Mouse (Mus musculus) liver, embryonic 13.5 days (tissue): Measurements from ENCODE around the gene Clic5. TPM values are rescaled to one million over a fixed set of nuclear protein-coding genes. Genes with fewer than 3 reads are reported as not detected.
A peak's percentile ranks its signal among the peaks of the same experiment; 100 is the strongest.
"Not testable (repeated sequence)": the region's sequence is repeated elsewhere in the genome, so short reads cannot be mapped to it uniquely, and the experiment has no call there.

ENCODE experiments used
- ATAC-seq: fragments of 200-750 bp; cut with Nextera tagmentation; 2 replicates; pipeline ENCODE4 v1.8.0; 2017; ENCODE audit warnings: low read depth, mild to moderate bottlenecking, moderate number of reproducible peaks, moderate library complexity
- DNase-seq: peaks from one replicate; pipeline ENCODE4 v3.0.0; 2022
- H3K27ac ChIP-seq: fragments of 300-500 bp; sonication (generic); 2 replicates; pipeline ENCODE4 v1.5.1; 2015; ENCODE audit warnings: moderate library complexity, mild to moderate bottlenecking, inconsistent platforms
- H3K27me3 ChIP-seq: fragments of 300-500 bp; sonication (generic); 2 replicates; pipeline ENCODE4 v1.6.1; 2015; ENCODE audit warnings: mild to moderate bottlenecking, inconsistent platforms
- H3K36me3 ChIP-seq: fragments of 300-500 bp; sonication (generic); 2 replicates; pipeline ENCODE4 v1.6.1; 2015; ENCODE audit warnings: mild to moderate bottlenecking, inconsistent platforms
- H3K4me1 ChIP-seq: fragments of 300-500 bp; sonication (generic); replicated peaks from 2 replicates; pipeline ENCODE4 v1.6.1; 2015; ENCODE audit warnings: inconsistent platforms
- H3K4me2 ChIP-seq: fragments of 300-500 bp; sonication (generic); 2 replicates; pipeline ENCODE4 v1.6.1; 2015; ENCODE audit warnings: inconsistent platforms, mild to moderate bottlenecking, moderate library complexity
- H3K4me3 ChIP-seq: fragments of 300-500 bp; sonication (generic); replicated peaks from 2 replicates; pipeline ENCODE4 v1.5.1; 2015; ENCODE audit warnings: mild to moderate bottlenecking, inconsistent platforms
- H3K9ac ChIP-seq: fragments of 300-500 bp; sonication (generic); 2 replicates; pipeline ENCODE4 v1.6.1; 2015; ENCODE audit warnings: mild to moderate bottlenecking, inconsistent platforms
- H3K9me3 ChIP-seq: fragments of 300-500 bp; sonication (generic); replicated peaks from 2 replicates; pipeline ENCODE4 v1.6.1; 2016; ENCODE audit warnings: inconsistent platforms
- WGBS: fragments of 180-500 bp; shearing (Covaris S2); methylation state at CpG from one replicate; pipeline ENCODE4 v1.1.7; 2015; ENCODE audit not compliant: insufficient replicate concordance; 5-methylcytosine and 5-hydroxymethylcytosine counted together
- polyA plus RNA-seq: library from polyadenylated mRNA; unstranded; fragments of >200 nt; fragmentation: Nextera tagmentation; extraction: Ambion mirVana; gene quantifications from 2 replicates; pipeline ENCODE4 v1.2.1, GENCODE M21; 2015

Gene Clic5
- polyA plus RNA-seq, 1 experiment from 2014 or later = 0.30 TPM

GRCm38 (mm10) chr17:44165730-44166347 is 22.5 kb upstream of the Clic5 start:
- H3K9ac ChIP-seq = no peak overlapping the region
- no peaks in the 10 kb centered on the region for H3K9me3 ChIP-seq
- 62% methylated on average over 11 of the region's 11 CpGs for WGBS
- H3K27me3 ChIP-seq = no peaks in the 10 kb centered on the region
- no peaks in the 10 kb centered on the region for H3K4me1 ChIP-seq
- H3K4me3 ChIP-seq = no peak overlapping the region
- no peak for ATAC-seq
- H3K4me2 ChIP-seq = no peak overlapping the region
- DNase-seq = no peak
- H3K36me3 ChIP-seq = no peaks in the 10 kb centered on the region
- H3K27ac ChIP-seq = no peak overlapping the region

- ATAC-seq = no peak
- no peaks in the 10 kb centered on the region for H3K9me3 ChIP-seq
These were observed 18.7 kb upstream of the Clic5 start for GRCm38 (mm10) chr17:44169676-44170075.

GRCm38 (mm10) chr17:44170316-44170715 is 18.1 kb upstream of the Clic5 start:
- no peaks in the 10 kb centered on the region for H3K9me3 ChIP-seq
- H3K36me3 ChIP-seq = no peaks in the 10 kb centered on the region
- H3K4me1 ChIP-seq = no peaks in the 10 kb centered on the region
- WGBS = 65% methylated on average over 3 of the region's 3 CpGs
- DNase-seq (no peak), ATAC-seq (no peak)
- no peaks in the 10 kb centered on the region for H3K27me3 ChIP-seq
- H3K4me3 ChIP-seq = no peak overlapping the region
- no peak overlapping the region for H3K27ac ChIP-seq
- H3K4me2 ChIP-seq = no peak overlapping the region
- H3K9ac ChIP-seq = no peak overlapping the region

More at GRCm38 (mm10) chr17:44169676-44170075, 18.7 kb upstream of the Clic5 start:
- no peaks in the 10 kb centered on the region for H3K4me1 ChIP-seq
- H3K27ac ChIP-seq = no peak overlapping the region
- H3K27me3 ChIP-seq = no peaks in the 10 kb centered on the region
- H3K4me2 ChIP-seq = no peak overlapping the region
- WGBS = 76% methylated on average over 4 of the region's 4 CpGs
- H3K4me3 ChIP-seq = no peak overlapping the region
- no peak overlapping the region for H3K9ac ChIP-seq
- no peak for DNase-seq
- no peaks in the 10 kb centered on the region for H3K36me3 ChIP-seq

- H3K4me3 ChIP-seq = no peak overlapping the region
- H3K36me3 ChIP-seq = no peaks in the 10 kb centered on the region
- ATAC-seq = no peak
- no peak for DNase-seq
- 39% methylated on average over 3 of the region's 3 CpGs for WGBS
- no peak overlapping the region for H3K27ac ChIP-seq
- H3K9ac ChIP-seq = no peak overlapping the region
- H3K27me3 ChIP-seq = no peaks in the 10 kb centered on the region
- H3K9me3 ChIP-seq = no peaks in the 10 kb centered on the region
- no peaks in the 10 kb centered on the region for H3K4me1 ChIP-seq
- H3K4me2 ChIP-seq = no peak overlapping the region
These were observed 16.5 kb upstream of the Clic5 start for GRCm38 (mm10) chr17:44171930-44172329.

- 44% methylated on average over 2 of the region's 2 CpGs for WGBS
- Histone ChIP-seq H3K9ac (no peak overlapping the region), H3K4me3 (no peak overlapping the region), H3K27me3 (no peaks in the 10 kb centered on the region), H3K4me1 (no peaks in the 10 kb centered on the region), H3K27ac (no peak overlapping the region), H3K4me2 (no peak overlapping the region), H3K9me3 (no peaks in the 10 kb centered on the region), H3K36me3 (no peaks in the 10 kb centered on the region)
- DNase-seq (no peak), ATAC-seq (no peak)
These were observed 15.0 kb upstream of the Clic5 start for GRCm38 (mm10) chr17:44173341-44173740.

- WGBS = 75% methylated on average over 3 of the region's 3 CpGs
- no peak for ATAC-seq
- H3K27me3 ChIP-seq = no peaks in the 10 kb centered on the region
- DNase-seq = no peak
- no peak overlapping the region for H3K4me2 ChIP-seq
- H3K36me3 ChIP-seq = no peaks in the 10 kb centered on the region
- no peak overlapping the region for H3K27ac ChIP-seq
- H3K9ac ChIP-seq = no peak overlapping the region
- H3K4me3 ChIP-seq = no peak overlapping the region
- H3K4me1 ChIP-seq = no peaks in the 10 kb centered on the region
- H3K9me3 ChIP-seq = no peaks in the 10 kb centered on the region
These were observed 11.1 kb upstream of the Clic5 start for GRCm38 (mm10) chr17:44177291-44177690.

- Histone ChIP-seq H3K9me3 (no peaks in the 10 kb centered on the region), H3K27ac (no peak overlapping the region), H3K4me2 (no peak overlapping the region), H3K4me3 (no peak overlapping the region), H3K36me3 (no peaks in the 10 kb centered on the region), H3K27me3 (no peaks in the 10 kb centered on the region), H3K9ac (no peak overlapping the region), H3K4me1 (no peaks in the 10 kb centered on the region)
- ATAC-seq (no peak), DNase-seq (no peak)
- 51% methylated on average over 8 of the region's 8 CpGs for WGBS
These were observed 7.0 kb upstream of the Clic5 start for GRCm38 (mm10) chr17:44181346-44181745.

GRCm38 (mm10) chr17:44186871-44187270 is 1.5 kb upstream of the Clic5 start:
- DNase-seq (no peak), ATAC-seq (no peak)
- Histone ChIP-seq H3K9me3 (no peaks in the 10 kb centered on the region), H3K9ac (no peak overlapping the region), H3K36me3 (no peaks in the 10 kb centered on the region), H3K4me2 (no peak overlapping the region), H3K27ac (no peak overlapping the region), H3K4me1 (peaks cover 16% of the 10 kb centered on the region), H3K4me3 (no peak overlapping the region), H3K27me3 (peaks cover 13% of the 10 kb centered on the region)
- 61% methylated on average over 3 of the region's 3 CpGs for WGBS

- not testable (repeated sequence) for H3K9ac ChIP-seq, H3K4me3 ChIP-seq, H3K4me2 ChIP-seq, ATAC-seq, H3K9me3 ChIP-seq, DNase-seq, H3K36me3 ChIP-seq, H3K27ac ChIP-seq
- Histone ChIP-seq H3K27me3 (peaks cover 13% of the 10 kb centered on the region), H3K4me1 (peaks cover 16% of the 10 kb centered on the region)
These were observed 847 bp upstream of the Clic5 start for GRCm38 (mm10) chr17:44187537-44187936.

GRCm38 (mm10) chr17:44188769-44189145 is 373 bp downstream of the Clic5 start:
- no peak overlapping the region for H3K27ac ChIP-seq
- WGBS = under 1% methylated on average over 24 of the region's 24 CpGs
- no peak for DNase-seq

GRCm38 (mm10) chr17:44189696-44190095 is 1.3 kb downstream of the Clic5 start:
- H3K4me3 ChIP-seq = no peak overlapping the region
- peaks cover 13% of the 10 kb centered on the region for H3K27me3 ChIP-seq
- ATAC-seq = no peak
- DNase-seq = no peak
- H3K9me3 ChIP-seq = no peaks in the 10 kb centered on the region
- H3K9ac ChIP-seq = no peak overlapping the region
- no peaks in the 10 kb centered on the region for H3K36me3 ChIP-seq
- peak overlapping the region; percentile 37 for H3K4me2 ChIP-seq
- no peak overlapping the region for H3K27ac ChIP-seq
- peaks cover 16% of the 10 kb centered on the region for H3K4me1 ChIP-seq
- WGBS = 15% methylated on average over 11 of the region's 11 CpGs

More at GRCm38 (mm10) chr17:44188769-44189145, 373 bp downstream of the Clic5 start:
- Histone ChIP-seq H3K36me3 (no peaks in the 10 kb centered on the region), H3K4me3 (peak overlapping the region; percentile 53), H3K4me2 (peak overlapping the region; percentile 74), H3K9me3 (no peaks in the 10 kb centered on the region), H3K4me1 (peaks cover 16% of the 10 kb centered on the region), H3K9ac (peak overlapping the region; percentile 26; the same call in 1 of the 2 replicates), H3K27me3 (peaks cover 13% of the 10 kb centered on the region)
- peak; percentile 18; the same call in 1 of the 2 replicates for ATAC-seq

GRCm38 (mm10) chr17:44190246-44190645 is 1.9 kb downstream of the Clic5 start:
- no peak overlapping the region for H3K4me3 ChIP-seq
- no peak overlapping the region for H3K27ac ChIP-seq
- no peak for DNase-seq
- no peak overlapping the region for H3K9ac ChIP-seq
- H3K27me3 ChIP-seq = peaks cover 13% of the 10 kb centered on the region
- H3K36me3 ChIP-seq = no peaks in the 10 kb centered on the region
- 57% methylated on average over 7 of the region's 7 CpGs for WGBS
- no peaks in the 10 kb centered on the region for H3K9me3 ChIP-seq
- peaks cover 16% of the 10 kb centered on the region for H3K4me1 ChIP-seq
- no peak for ATAC-seq
- H3K4me2 ChIP-seq = no peak overlapping the region
